Mouse (Mus musculus) heart, postnatal 0 days (tissue): ENCODE data around the gene Epha6. TPM values are rescaled to one million over a fixed set of nuclear protein-coding genes. Genes with fewer than 3 reads are reported as not detected.

ENCODE experiments used
- ATAC-seq: fragments of 200-750 bp; cut with Nextera tagmentation; 2 replicates; pipeline ENCODE4 v1.8.0; 2017; ENCODE audit warnings: low read depth, moderate number of reproducible peaks, moderate library complexity; ENCODE audit not compliant: insufficient read depth
- DNase-seq: peaks from one replicate; pipeline ENCODE4 v3.0.0-alpha.2; 2016; ENCODE audit warnings: low spot score
- H3K27ac ChIP-seq: fragments of 300-500 bp; sonication (generic); 2 replicates; pipeline ENCODE4 v1.5.1; 2014; ENCODE audit warnings: low read depth, mild to moderate bottlenecking
- H3K27me3 ChIP-seq: fragments of 300-500 bp; sonication (generic); 2 replicates; pipeline ENCODE4 v1.6.1; 2014; ENCODE audit warnings: low read length, mixed read lengths; ENCODE audit not compliant: control insufficient read depth, insufficient read depth
- H3K36me3 ChIP-seq: fragments of 300-500 bp; sonication (generic); replicated peaks from 2 replicates; pipeline ENCODE4 v1.6.1; 2014; ENCODE audit warnings: low read length, mixed read lengths; ENCODE audit not compliant: control insufficient read depth, insufficient read depth
- H3K4me1 ChIP-seq: fragments of 300-500 bp; sonication (generic); 2 replicates; pipeline ENCODE4 v1.6.1; 2014; ENCODE audit warnings: antibody characterized with exemption; ENCODE audit not compliant: control insufficient read depth, insufficient read depth
- H3K4me2 ChIP-seq: fragments of 300-500 bp; sonication (generic); 2 replicates; pipeline ENCODE4 v1.6.1; 2014; ENCODE audit warnings: low read depth, mild to moderate bottlenecking, low read length, moderate library complexity
- H3K4me3 ChIP-seq: fragments of 300-500 bp; sonication (generic); 2 replicates; pipeline ENCODE4 v1.5.1; 2014; ENCODE audit warnings: low read depth, low read length
- H3K9ac ChIP-seq: fragments of 300-500 bp; sonication (generic); replicated peaks from 2 replicates; pipeline ENCODE4 v1.6.1; 2014; ENCODE audit warnings: low read depth, low read length, mixed read lengths
- H3K9me3 ChIP-seq: fragments of 300-500 bp; sonication (generic); replicated peaks from 2 replicates; pipeline ENCODE4 v1.6.1; 2016; ENCODE audit warnings: low read length; ENCODE audit not compliant: control insufficient read depth
- CTCF ChIP-seq: IDR thresholded peaks from 2 replicates; pipeline ENCODE4 v1.5.1; 2016; ENCODE audit warnings: antibody characterized with exemption, control low read depth, low read depth
- EP300 ChIP-seq: IDR thresholded peaks from 2 replicates; pipeline ENCODE4 v1.6.1; 2016; ENCODE audit warnings: antibody characterized with exemption, low read depth
- WGBS: fragments of 180-500 bp; shearing (Covaris S2); extraction: QIAGEN DNeasy Blood & Tissue Kit; methylation state at CpG from one replicate; pipeline ENCODE4 v1.1.7; 2014; 5-methylcytosine and 5-hydroxymethylcytosine counted together
- microRNA-seq: library from miRNA; unstranded; fragments of <30 nt; microRNA quantifications from one replicate; pipeline ENCODE4, GENCODE M21; 2016
- polyA plus RNA-seq: library from polyadenylated mRNA; unstranded; fragments of >200 nt; fragmentation: Nextera tagmentation; extraction: Ambion mirVana; gene quantifications from 2 replicates; pipeline ENCODE4 v1.2.1, GENCODE M21; 2015
- total RNA-seq: library from RNA; depleted of rRNA; stranded (reverse); fragments of >200 nt; gene quantifications from 2 replicates; pipeline ENCODE4 v1.2.3, GENCODE M21; 2014; ENCODE audit warnings: low replicate concordance

Gene Epha6
- total and polyA plus RNA-seq, 2 experiments from 2014 or later = not detected

- H3K27me3 ChIP-seq = no peaks in the 10 kb centered on the region
- no peak overlapping the region for H3K4me3 ChIP-seq
- H3K9me3 ChIP-seq = no peaks in the 10 kb centered on the region
- H3K4me2 ChIP-seq = no peak overlapping the region
- H3K9ac ChIP-seq = no peak overlapping the region
- H3K36me3 ChIP-seq = no peaks in the 10 kb centered on the region
- DNase-seq (no peak), ATAC-seq (no peak)
- no peaks in the 10 kb centered on the region for H3K4me1 ChIP-seq
- 73% methylated on average over 15 of the region's 15 CpGs for WGBS
- TF ChIP-seq EP300 = no peak
- TF ChIP-seq CTCF = no peak
- H3K27ac ChIP-seq = no peak overlapping the region
Observed at GRCm38 (mm10) chr16:59604078-59604781, 1001.1 kb downstream of the Epha6 start.

Small RNA genes lying within 50 kb of the gene (microRNA-seq; reads per million reads assigned to microRNA genes)
- gene Gm24755 = not detected
